Mouse (Mus musculus): ENCODE measurements at regions not wholly inside any gene's neighbourhood (a gene's known extent, or its start where the extent isn't known, plus 50 kb on each side); places are given as distances from the start of the nearest gene placed in this dataset.

DNA sequence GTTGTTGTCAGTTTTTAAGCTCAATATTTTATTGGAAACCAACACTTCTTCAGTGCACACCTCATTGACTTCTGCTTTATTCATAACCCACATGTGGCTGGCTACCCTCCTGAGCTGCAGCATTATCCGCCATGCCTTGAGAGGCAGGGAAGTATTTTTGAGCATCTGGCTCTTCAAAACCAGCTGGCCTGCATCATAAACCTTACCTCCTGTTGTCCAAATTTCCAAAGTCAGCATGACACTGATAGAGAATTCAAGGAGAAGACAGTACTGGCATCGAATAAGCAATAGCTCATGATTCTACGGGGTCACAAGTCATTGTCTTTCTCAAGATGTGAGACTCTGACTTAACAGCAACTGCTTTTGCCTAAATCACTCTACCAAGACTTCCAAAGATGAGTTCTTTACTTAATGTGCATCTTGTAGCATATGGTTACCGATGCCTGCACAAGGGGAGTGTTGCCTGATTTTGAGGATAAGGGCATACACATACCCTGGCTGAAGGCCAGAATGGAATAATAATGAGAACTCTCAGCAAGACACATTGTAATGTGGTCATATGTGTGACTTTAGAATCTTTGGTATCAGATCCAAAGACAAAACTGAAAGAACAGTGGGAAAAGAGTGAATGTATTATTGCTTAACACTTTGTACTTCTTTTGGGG lies 1599.9 kb upstream of the Tenm3 start:
- Histone ChIP-seq H3K9me3 (no peaks in the 10 kb centered on the region), H3K4me1 (replicated peaks) (no peaks in the 10 kb centered on the region), H3K27ac (replicated peaks) (no peak overlapping the region), H3K27me3 (no peaks in the 10 kb centered on the region), H3K9ac (no peak overlapping the region), H3K4me3 (no peak overlapping the region), H3K36me3 (no peaks in the 10 kb centered on the region), H3K4me2 (no peak overlapping the region)
- WGBS, result 72% methylated on average over 4 of the region's 4 CpGs
- ATAC-seq (ENCODE audit: low read depth), result peak; percentile 50
